Mouse (Mus musculus): Measurements from ENCODE around the gene Colq. TPM values are rescaled to one million over a fixed set of nuclear protein-coding genes. Genes with fewer than 3 reads are reported as not detected.

Colq gene
- polyA plus RNA-seq (2012) = not detected in 2 replicates

- no peak for TF ChIP-seq GATA1 (IDR thresholded peaks at IDR 0.05; ENCODE audit: low read length)
Observed at GRCm38 (mm10) chr14:31591243-31591642, at the start of gene Colq. Gene Colq (minus strand): TSS chr14:31591343.

DNA sequence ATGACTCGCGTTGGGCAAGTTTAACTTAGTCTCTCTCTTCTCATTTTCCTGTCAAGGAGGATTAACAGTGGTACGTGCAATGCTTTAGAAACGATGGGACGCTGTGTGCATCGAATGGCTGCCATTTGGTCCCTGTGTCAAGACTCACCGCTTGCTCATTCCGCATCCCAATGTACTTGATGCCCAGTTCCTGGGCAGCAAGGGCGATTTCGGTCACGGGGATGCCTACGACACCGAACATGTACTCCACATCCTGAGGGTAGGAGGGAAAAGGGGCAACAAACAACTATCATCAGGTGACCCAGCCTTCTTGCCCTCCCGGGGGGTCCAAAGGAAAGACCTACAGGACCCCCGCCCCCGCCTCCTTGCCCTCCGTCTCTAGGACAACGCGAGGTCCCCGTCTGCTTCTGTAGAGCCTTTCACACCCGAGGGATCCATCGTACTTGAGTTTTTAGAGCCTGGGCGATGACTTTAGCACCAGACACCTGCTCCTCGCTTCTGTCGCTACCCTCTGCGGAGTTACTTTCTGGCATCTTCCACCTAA, 49.3 kb upstream of the Colq start, which contains the start of gene Gm49387:
Gene Gm49387 (minus strand): TSS at position 533 of the 544 bp plus-strand sequence.
- TF ChIP-seq GATA1 (IDR thresholded peaks at IDR 0.05; ENCODE audit: low read length) = no peak

DNA sequence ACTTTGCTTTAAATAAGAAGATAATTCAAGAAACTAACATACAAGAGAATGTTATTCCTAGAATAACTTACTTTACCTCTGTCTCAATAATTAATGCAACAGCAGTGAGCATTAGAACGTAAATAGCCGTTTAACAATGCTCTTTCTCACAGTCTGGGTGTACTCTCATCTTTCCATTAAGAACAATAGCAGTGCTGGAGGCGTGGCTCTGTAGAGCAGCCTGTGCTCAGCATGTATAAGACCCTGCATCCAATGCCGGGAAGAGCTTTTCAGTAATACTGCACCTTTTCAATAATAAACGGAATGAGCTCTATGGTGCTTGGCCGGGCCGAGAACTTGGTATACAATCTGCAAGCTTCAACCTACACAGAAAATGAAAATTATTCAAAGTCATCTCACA, 39.5 kb upstream of the Colq start:
- TF ChIP-seq GATA1 (IDR thresholded peaks at IDR 0.05; ENCODE audit: low read length) = no peak

- no peak for TF ChIP-seq GATA1 (IDR thresholded peaks at IDR 0.05; ENCODE audit: low read length)
Observed at GRCm38 (mm10) chr14:31622748-31623147, 31.6 kb upstream of the Colq start.

DNA sequence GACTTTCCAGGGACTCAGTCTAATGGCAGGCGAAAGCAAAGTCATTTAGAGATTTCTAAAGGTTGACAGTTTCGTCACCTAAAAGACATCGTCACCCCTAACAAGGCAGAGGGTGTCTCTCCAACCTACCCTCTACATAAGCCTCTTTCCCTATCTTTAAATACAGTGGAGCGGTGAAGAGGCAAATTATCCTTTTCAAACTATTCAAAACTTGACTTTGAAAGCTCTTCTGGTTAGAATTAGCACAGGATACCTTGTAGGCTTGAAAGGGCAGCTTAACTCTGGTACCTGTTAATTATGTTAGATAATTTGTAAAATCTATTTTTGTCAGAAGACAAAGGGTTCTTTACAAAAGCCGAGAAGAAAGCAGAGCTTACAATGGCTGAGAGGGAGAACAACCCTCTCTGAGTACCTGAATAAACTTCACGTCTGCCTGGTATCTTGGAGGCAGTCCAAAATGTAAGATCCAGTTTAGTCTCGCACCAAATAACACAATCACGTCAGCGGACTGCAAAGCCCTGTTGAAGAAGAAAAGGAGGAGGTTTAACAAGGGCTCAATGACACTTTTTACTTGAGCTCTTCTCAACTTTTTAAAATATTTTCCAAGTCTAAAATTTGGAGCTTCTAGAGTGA, 29.6 kb upstream of the Colq start:
- no peak for TF ChIP-seq GATA1 (IDR thresholded peaks at IDR 0.05; ENCODE audit: low read length)

- no peak for TF ChIP-seq GATA1 (IDR thresholded peaks at IDR 0.05; ENCODE audit: low read length)
Observed at GRCm38 (mm10) chr14:31617997-31618396, 26.9 kb upstream of the Colq start.

GRCm38 (mm10) chr14:31617204-31617603, 26.1 kb upstream of the Colq start:
- TF ChIP-seq GATA1 (IDR thresholded peaks at IDR 0.05; ENCODE audit: low read length) = no peak

DNA sequence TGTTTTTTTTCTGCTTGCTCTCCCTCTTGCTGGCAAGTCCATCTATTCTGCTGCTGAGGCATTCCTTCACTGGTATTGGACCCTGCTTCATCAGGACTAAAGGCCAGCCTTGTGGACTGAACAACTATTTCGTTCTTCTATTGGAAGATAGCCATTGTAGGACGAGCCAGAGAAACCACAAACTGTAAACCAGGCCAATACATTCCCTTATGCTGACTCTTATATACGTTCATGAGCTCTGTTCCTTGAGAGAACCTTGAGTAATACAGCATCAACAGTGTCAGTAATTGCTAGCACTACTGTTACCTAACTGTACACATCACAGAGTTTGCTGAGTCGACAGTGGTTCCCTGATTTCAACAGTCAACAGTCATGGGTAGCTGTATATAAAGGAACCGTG, 22.5 kb upstream of the Colq start:
- TF ChIP-seq GATA1 (IDR thresholded peaks at IDR 0.05; ENCODE audit: low read length) = no peak

GRCm38 (mm10) chr14:31611986-31612385, 20.8 kb upstream of the Colq start:
- TF ChIP-seq GATA1 (IDR thresholded peaks at IDR 0.05; ENCODE audit: low read length) = no peak

DNA sequence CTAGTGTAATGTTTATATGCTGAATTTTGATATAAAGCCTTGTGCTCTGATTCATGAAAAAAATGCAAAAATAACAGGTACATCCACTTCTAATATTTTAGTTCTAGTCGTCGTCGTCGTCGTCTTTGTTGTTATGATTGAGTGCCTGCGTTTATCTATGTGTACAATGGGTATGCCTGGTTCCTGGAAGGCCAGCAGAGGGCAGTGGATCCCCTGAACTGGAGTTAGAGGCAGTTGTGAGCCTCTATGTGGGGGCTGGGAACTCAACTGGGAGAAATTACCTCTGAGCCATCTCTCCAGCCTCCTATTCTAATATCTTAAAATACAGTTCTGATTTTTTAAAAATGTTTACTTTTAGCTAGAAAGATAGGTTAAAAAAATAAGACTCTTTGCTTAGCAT, 14.4 kb upstream of the Colq start:
- no peak for TF ChIP-seq GATA1 (IDR thresholded peaks at IDR 0.05; ENCODE audit: low read length)

- TF ChIP-seq GATA1 (IDR thresholded peaks at IDR 0.05; ENCODE audit: low read length) = no peak
Observed at GRCm38 (mm10) chr14:31604916-31605315, 13.8 kb upstream of the Colq start.

DNA sequence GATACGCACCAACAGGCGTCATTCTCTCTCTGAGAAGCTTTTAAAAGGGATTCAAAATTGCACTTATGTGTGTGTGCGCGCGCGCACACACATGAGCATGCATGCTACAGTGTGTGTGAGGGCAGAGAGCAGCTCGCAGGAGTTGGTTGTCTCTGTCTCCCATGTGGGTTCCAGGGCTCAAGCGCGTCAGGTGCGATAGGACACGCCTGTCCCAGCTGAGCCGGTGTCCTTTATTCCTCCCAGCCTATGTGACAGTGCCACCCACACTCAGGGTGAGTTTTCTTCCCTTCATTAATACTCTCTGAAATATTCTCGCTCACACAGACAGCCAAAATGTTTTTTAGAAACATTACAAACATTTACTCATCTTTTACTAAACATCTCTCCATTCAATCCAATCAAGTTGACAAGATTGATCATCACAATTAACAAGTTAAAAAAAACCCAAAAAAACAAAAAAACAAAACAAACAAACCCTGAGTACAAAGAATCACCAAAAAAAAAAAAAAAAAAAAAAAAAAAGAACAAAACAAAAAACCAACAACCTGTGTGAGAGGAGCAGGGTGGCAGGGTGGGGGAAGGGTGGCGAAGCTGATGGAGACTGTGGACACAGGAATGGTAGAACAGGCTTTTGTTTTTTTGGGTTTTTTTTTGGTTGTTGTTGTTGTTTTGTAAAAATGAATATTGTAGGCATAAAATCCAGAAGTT, 10.9 kb upstream of the Colq start:
- no peak for TF ChIP-seq GATA1 (IDR thresholded peaks at IDR 0.05; ENCODE audit: low read length)

- no peak for TF ChIP-seq GATA1 (IDR thresholded peaks at IDR 0.05; ENCODE audit: low read length)
Observed at GRCm38 (mm10) chr14:31597446-31597845, 6.3 kb upstream of the Colq start.

DNA sequence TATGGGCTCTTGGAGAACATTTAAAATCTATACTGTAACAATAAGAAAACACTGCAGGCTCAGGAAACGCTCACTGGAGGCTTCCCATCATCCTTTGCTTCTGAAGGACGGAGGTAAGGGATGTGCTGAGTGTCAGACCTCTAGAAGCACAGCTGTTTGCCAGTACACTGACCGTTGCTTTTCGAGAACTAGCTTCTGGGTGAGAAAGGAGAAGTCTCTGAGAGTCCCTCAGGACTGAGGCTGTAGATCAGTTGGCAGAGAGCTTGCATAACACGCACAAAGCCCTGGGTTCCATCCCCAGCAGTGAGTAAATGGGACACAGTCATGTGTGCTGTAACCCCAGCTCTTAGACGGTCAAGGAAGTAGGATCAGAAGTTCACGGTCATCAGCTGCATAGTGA, 5.3 kb upstream of the Colq start:
- no peak for TF ChIP-seq GATA1 (IDR thresholded peaks at IDR 0.05; ENCODE audit: low read length)

DNA sequence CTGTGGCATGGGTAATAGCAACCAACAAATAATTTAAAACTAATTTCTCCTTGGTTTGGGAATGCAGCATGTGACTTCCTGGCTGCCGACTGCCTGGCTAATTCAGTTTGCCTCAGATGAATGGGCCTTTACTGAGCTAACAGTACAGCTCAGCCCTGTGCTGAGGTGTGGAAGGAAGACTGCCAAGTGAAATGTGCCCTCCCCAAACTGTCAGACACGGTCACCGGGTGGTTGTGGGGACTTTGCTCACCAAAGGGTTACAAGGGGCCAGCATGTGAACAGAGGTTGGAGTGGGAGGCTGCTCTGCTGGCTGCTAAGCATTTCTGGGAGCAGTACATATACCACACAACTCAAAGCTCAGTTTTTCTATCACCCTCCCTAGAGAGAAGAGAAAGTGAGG, 3.5 kb upstream of the Colq start:
- no peak for TF ChIP-seq GATA1 (IDR thresholded peaks at IDR 0.05; ENCODE audit: low read length)

DNA sequence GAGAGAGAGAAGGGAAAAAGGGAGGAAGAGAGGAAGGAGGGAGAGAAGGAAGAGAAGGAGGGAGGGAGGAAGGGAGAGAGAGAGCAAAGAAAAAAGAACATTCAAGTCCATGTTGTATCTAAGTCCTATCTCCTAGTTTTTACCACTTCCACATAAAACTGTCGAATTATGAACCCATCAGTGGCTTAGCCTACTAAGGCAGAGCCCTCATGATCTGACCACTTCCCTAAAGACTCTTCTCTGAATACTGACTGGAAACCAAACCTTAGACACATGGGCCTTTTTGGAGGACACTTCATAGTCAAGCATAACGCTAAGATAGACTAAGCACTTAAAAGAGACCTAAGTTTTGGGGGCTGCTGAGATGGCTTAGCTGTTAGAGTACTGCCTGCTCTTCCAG, 1.9 kb upstream of the Colq start:
- TF ChIP-seq GATA1 (IDR thresholded peaks at IDR 0.05; ENCODE audit: low read length) = no peak

DNA sequence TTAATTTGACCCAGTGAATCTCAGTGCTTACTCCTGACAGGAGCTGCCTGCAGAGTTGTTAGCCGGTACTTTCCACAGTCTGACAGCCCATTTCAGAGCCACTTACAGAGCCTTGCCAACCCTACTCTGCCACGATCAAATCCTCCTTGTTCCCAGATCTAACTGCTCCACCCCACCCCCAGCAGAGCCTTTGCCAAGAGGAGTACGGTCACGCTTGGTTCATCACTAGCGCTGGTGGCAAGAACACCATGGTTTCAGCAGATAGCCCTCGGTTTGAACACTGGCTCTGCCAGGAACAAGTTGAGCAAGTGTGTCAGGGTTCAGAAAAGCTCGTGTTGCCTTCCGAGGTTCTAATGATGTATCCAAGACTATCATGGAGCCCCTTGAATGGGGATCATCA, 4.7 kb downstream of the Colq start:
- TF ChIP-seq GATA1 (IDR thresholded peaks at IDR 0.05; ENCODE audit: low read length) = no peak

Data from G1E-ER4 (cell line).